Mouse (Mus musculus): ENCODE results near the gene Arf3. TPM values are rescaled to one million over a fixed set of nuclear protein-coding genes. Genes with fewer than 3 reads are reported as not detected.

Gene Arf3
- polyA plus RNA-seq, 1 experiment from 2014 or later: 65.1 TPM

DNA sequence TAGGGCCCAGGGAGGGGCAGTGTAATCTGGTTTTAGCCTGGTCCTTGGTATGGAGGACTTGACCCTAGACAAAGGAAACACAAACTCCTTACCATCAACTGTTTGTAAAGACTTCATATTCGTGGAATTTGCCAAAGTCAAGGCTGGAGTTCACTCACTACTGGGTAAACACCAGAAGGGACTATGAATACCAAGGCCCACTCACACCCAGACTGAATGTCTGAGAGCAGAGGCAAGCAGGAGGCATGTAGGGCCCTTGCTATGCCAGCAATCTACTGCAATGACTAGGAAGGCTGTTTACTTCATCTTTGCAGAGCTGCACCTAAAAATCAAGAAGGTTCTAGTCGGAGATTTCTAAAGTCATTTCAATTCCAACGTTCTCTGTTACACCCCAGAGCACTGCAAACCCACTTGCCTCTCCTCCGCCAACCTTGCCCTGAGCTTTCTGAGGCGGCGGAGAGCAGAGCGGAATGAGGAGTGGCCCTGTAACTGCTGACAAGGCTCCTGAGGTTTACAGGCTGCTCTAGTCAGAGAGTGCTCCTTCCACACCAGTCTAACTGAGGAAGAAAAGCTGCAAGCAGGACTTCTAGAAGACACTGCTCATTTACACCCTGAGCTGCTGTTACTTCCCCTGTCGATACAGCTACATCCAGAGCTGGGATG, 20.1 kb downstream of the Arf3 start:
- Histone ChIP-seq H3K9ac (no peak overlapping the region), H3K27me3 (no peaks in the 10 kb centered on the region), H3K4me2 (replicated peaks) (no peak overlapping the region), H3K4me3 (no peak overlapping the region), H3K27ac (no peak overlapping the region), H3K4me1 (no peaks in the 10 kb centered on the region), H3K9me3 (replicated peaks) (no peaks in the 10 kb centered on the region), H3K36me3 (peaks cover 45% of the 10 kb centered on the region)
- ATAC-seq (ENCODE audit: low FRiP score): no peak
- 85% methylated on average over 8 of the region's 8 CpGs for WGBS

DNA sequence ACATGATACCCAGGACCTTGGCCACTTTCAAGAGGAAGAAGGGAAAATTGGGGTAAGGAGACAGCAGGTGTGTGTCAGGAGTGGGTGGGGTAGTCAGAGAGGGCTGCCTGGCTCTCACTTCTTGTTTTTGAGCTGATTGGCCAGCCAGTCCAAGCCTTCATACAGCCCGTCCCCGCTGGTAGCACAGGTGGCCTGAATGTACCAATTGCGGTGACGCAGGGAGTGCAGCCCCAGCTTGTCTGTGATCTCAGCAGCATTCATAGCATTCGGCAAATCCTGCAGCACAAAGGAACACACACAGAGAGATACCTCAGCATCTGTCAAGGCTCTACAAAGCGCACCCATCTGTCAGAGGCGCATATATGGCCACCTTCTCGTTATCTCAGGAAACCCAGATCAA, 22.8 kb downstream of the Arf3 start:
- WGBS: 89% methylated on average over 8 of the region's 8 CpGs
- no peaks in the 10 kb centered on the region for H3K4me1 ChIP-seq
- peaks cover 67% of the 10 kb centered on the region for H3K36me3 ChIP-seq
- H3K9me3 ChIP-seq (replicated peaks): no peaks in the 10 kb centered on the region
- H3K9ac ChIP-seq: no peak overlapping the region
- H3K4me2 ChIP-seq (replicated peaks): no peak overlapping the region
- no peak overlapping the region for H3K4me3 ChIP-seq
- no peak for ATAC-seq (ENCODE audit: low FRiP score)
- no peaks in the 10 kb centered on the region for H3K27me3 ChIP-seq
- H3K27ac ChIP-seq: no peak overlapping the region

DNA sequence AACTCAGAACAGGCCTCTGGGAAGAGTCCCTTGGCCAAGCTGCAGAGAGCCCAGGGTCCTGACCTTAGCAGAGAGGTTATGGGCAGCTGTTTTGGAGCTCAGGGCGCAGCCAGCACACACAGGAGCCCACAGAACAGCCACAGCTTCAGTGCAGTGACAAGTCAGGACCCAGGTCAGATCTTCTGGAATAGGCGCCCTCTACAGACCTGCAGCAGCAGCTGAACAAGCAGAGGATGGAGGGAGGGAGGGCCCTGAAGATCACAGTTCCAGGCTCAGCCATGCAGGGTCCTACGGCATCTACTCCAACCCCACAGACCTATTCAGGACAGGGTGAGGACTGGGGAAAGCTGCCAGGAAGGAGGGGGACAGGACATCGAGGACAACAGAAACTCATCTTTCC, 24.2 kb downstream of the Arf3 start:
- Histone ChIP-seq H3K4me3 (no peak overlapping the region), H3K9ac (no peak overlapping the region), H3K4me2 (replicated peaks) (no peak overlapping the region), H3K4me1 (no peaks in the 10 kb centered on the region), H3K27me3 (no peaks in the 10 kb centered on the region), H3K27ac (no peak overlapping the region), H3K36me3 (peaks cover 62% of the 10 kb centered on the region), H3K9me3 (replicated peaks) (no peaks in the 10 kb centered on the region)
- no peak for ATAC-seq (ENCODE audit: low FRiP score)
- 72% methylated on average over 4 of the region's 4 CpGs for WGBS

DNA sequence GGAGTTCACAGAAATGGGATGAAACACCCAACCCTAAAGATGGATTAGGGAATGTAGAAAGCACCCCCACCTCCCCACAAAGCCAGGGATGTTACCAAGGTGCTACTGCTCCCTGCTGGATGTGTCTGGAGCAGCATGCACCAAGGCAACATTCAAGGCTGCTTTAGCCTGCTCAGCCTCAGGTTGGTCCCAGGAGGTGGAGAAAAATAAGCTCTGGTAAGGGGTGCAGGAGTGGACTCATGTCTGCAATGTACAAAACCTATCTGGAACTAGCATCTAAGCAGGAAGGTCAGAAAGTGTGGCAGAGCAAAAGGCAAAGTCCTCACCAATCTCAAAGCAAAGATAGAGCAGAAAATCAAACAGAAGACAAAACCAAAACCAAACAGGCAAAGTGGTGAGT, 25.1 kb downstream of the Arf3 start:
- Histone ChIP-seq H3K4me3 (no peak overlapping the region), H3K4me1 (no peaks in the 10 kb centered on the region), H3K9ac (no peak overlapping the region), H3K27ac (no peak overlapping the region), H3K27me3 (no peaks in the 10 kb centered on the region), H3K4me2 (replicated peaks) (no peak overlapping the region), H3K36me3 (peaks cover 61% of the 10 kb centered on the region), H3K9me3 (replicated peaks) (no peaks in the 10 kb centered on the region)
- ATAC-seq (ENCODE audit: low FRiP score): no peak

DNA sequence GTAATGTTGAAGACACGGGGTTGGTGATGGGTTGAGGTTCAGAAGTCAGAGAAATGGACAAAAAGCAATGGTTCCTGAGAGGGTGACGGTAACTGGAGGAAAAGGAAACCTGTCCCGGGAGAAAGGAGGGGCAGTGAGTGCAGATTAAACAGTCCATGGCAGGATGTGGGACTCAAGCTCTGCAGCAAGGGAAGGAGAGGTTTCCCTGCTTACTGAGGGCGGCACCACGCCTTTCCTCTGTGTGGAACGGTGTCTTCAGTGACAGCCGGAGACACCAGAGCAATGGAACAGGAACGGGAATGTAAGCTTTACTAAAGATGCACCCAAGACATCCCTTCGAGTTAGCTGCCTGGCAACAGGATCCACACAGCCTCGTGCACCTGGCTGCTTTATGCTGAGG, 26.5 kb downstream of the Arf3 start:
- no peak overlapping the region for H3K4me3 ChIP-seq
- WGBS: 90% methylated on average over 10 of the region's 10 CpGs
- no peak overlapping the region for H3K9ac ChIP-seq
- H3K27me3 ChIP-seq: no peaks in the 10 kb centered on the region
- H3K27ac ChIP-seq: no peak overlapping the region
- H3K4me2 ChIP-seq (replicated peaks): no peak overlapping the region
- no peak for ATAC-seq (ENCODE audit: low FRiP score)
- H3K36me3 ChIP-seq: peaks cover 54% of the 10 kb centered on the region
- H3K4me1 ChIP-seq: no peaks in the 10 kb centered on the region
- no peaks in the 10 kb centered on the region for H3K9me3 ChIP-seq (replicated peaks)

DNA sequence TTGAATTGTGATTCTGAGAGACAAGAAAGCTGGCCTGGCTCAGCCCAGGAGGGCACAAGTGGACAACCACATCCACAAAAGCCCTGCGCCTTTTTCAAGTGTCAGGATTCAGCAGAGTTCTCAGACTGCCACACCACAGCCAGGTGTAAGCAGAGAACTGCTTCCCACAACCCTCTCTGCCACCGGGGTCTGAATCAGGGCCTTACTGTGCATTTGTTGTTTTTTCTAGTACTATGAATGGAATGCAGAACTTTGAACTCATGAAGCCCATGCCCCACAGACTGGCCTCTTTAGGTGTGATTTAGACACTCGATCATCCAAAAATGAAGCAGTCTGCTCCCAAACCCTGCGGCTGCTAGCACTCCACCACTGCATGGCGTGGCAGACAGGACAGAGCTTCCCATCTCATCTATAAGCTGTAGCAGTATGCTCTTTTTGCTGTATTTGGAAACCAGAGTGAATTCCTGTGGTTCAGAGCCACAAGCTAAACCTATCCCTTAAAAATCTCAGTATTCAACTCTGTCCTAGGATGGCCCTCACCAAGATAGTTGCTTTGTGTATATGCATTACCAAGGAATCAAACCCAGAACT, 28.9 kb downstream of the Arf3 start:
- ATAC-seq (ENCODE audit: low FRiP score): no peak
- Histone ChIP-seq H3K4me2 (replicated peaks) (no peak overlapping the region), H3K9ac (no peak overlapping the region), H3K27ac (no peak overlapping the region), H3K4me3 (no peak overlapping the region), H3K27me3 (peaks cover 5% of the 10 kb centered on the region), H3K9me3 (replicated peaks) (no peaks in the 10 kb centered on the region), H3K36me3 (peaks cover 30% of the 10 kb centered on the region), H3K4me1 (no peaks in the 10 kb centered on the region)
- WGBS: 80% methylated on average over 5 of the region's 5 CpGs

DNA sequence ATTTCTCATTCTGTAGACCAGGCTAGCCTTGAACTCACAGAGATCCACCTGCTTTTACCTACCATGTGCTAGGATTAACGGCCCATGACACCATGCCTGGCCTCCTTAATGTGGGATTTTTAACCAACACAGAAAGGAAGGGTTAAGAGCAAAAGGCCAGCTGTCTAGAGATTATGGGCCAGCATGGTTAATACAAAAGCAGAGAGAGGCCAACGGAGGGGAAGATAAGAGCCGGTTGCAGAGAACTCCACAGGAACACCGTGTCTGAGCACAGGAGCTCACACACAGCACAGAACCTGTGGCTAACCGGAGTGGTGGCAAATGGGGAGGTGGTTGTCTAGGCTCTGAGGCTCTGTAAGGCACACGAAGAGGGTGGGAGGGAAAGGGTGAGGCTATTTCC, 29.6 kb downstream of the Arf3 start:
- Histone ChIP-seq H3K4me2 (replicated peaks) (no peak overlapping the region), H3K4me1 (peaks cover 3% of the 10 kb centered on the region), H3K9ac (no peak overlapping the region), H3K27me3 (peaks cover 8% of the 10 kb centered on the region), H3K4me3 (no peak overlapping the region), H3K9me3 (replicated peaks) (no peaks in the 10 kb centered on the region), H3K36me3 (peaks cover 23% of the 10 kb centered on the region), H3K27ac (no peak overlapping the region)
- 77% methylated on average over 6 of the region's 6 CpGs for WGBS
- ATAC-seq (ENCODE audit: low FRiP score): no peak

DNA sequence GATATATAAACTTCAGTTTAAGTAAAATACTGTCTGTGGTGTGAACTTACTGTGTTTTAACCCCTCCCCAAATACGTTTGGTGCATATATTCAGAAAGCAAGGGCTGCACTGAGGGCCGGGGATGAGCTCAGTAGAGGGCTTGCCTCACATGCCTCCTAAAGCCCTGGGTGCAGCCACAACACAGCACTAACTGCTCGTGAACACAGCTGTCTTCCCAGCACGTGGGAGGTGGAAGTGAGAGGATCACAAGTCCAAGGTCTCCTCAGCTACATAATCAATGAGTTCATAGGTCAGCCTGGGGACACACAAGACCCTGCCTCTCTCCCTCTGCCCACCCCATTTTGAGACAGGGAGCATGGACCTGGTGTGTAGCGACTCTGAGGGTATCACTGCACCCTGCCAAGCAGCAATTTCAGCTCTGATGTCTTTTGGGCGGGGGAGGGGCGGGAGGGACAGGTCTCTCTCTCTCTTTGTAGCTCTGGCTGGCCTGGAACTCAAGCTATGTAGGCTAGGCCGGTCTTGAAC, 30.9 kb downstream of the Arf3 start:
- Histone ChIP-seq H3K9me3 (replicated peaks) (no peaks in the 10 kb centered on the region), H3K36me3 (peaks cover 16% of the 10 kb centered on the region), H3K4me1 (peaks cover 16% of the 10 kb centered on the region), H3K4me3 (no peak overlapping the region), H3K27ac (no peak overlapping the region), H3K4me2 (replicated peaks) (no peak overlapping the region), H3K27me3 (peaks cover 13% of the 10 kb centered on the region), H3K9ac (no peak overlapping the region)
- ATAC-seq (ENCODE audit: low FRiP score): no peak
- WGBS: 66% methylated on average over 8 of the region's 8 CpGs

DNA sequence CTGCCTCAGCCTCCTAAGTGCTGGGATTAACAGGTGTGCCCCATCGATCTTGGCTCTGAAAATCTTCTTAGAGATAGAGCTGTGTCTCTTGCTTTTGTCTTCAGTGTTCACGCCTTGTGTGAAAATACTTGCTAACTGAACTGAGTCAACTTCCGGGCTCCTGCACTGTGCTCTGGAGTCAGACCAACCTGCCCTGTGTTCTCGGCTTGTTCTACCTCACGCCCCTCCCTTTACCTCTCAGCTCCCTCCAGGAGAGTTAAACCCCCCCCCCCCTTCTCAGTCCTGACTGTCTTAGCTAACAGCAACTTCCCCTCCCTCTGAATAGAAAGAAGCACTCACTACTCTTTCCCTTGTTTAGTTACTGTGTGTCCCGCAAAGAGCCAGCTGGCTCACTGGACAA, 32.2 kb downstream of the Arf3 start:
- no peak overlapping the region for H3K4me2 ChIP-seq (replicated peaks)
- H3K4me1 ChIP-seq: peaks cover 23% of the 10 kb centered on the region
- no peak overlapping the region for H3K9ac ChIP-seq
- H3K27ac ChIP-seq: no peak overlapping the region
- no peaks in the 10 kb centered on the region for H3K9me3 ChIP-seq (replicated peaks)
- ATAC-seq (ENCODE audit: low FRiP score): no peak
- H3K36me3 ChIP-seq: peaks cover 3% of the 10 kb centered on the region
- no peak overlapping the region for H3K4me3 ChIP-seq
- 86% methylated on average over 6 of the region's 6 CpGs for WGBS
- peaks cover 21% of the 10 kb centered on the region for H3K27me3 ChIP-seq

DNA sequence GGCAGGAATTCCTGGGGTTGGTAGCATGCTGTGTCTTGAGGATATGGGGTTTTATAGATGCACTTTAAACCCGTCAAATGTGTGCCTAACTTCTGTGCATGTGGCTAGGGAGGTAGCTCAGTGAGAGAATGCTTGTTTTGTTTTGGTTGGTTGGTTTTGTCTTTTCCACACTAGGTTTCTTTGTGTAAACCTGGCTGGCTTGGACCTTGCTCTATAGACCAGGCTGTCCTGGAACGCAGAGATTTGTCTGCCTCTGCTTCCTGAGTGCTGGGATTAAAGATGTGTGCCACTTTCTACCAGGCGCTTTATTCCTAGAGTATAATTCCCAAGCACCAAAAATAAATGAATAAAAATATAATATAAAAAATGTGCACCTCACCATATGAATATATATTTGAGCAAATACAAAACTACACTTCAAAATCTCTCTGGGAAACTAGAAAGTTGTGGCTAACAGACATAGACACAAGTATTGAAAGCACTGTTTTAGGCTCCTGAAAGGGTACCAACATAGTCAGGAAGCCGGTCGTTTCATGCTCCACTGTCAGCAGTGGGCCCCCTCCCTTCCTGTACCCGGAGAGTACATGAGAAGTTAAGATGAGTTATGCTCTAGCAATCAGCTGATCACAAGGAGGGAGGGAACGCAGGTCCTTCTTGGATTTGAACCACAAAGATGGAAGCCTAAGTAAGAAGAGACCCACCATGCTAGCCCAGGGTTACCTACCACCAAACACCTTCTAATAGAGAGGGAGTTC, 33.0 kb downstream of the Arf3 start:
- Histone ChIP-seq H3K4me1 (peaks cover 23% of the 10 kb centered on the region), H3K27ac (no peak overlapping the region), H3K27me3 (peaks cover 26% of the 10 kb centered on the region), H3K36me3 (no peaks in the 10 kb centered on the region), H3K4me2 (replicated peaks) (no peak overlapping the region), H3K4me3 (no peak overlapping the region), H3K9me3 (replicated peaks) (no peaks in the 10 kb centered on the region), H3K9ac (no peak overlapping the region)
- ATAC-seq (ENCODE audit: low FRiP score): no peak
- 71% methylated on average over 7 of the region's 7 CpGs for WGBS

DNA sequence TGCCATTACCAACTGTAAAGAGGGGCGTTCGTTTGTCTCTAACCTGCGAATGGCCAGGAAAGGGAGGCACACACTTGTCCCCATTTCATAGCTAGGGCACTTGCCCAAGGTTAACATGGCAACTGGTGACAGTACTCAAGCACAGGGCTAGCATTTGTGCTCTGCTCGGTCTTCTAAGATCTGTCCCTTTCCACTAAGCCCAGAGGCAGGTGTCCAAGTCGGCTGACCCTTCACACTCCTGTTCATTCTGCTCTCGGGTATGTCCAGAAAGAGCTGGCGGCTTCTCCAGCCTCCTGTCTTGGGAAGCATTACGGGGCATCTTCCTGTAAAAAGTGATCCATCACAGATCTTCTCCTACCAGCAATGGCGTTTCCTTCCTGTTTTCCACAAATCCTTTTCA, 34.6 kb downstream of the Arf3 start:
- Histone ChIP-seq H3K36me3 (no peaks in the 10 kb centered on the region), H3K9me3 (replicated peaks) (no peaks in the 10 kb centered on the region), H3K27ac (no peak overlapping the region), H3K27me3 (peaks cover 32% of the 10 kb centered on the region), H3K4me1 (peaks cover 27% of the 10 kb centered on the region), H3K9ac (no peak overlapping the region; the same call in 1 of the 2 replicates), H3K4me3 (no peak overlapping the region), H3K4me2 (replicated peaks) (peak overlapping the region; percentile 86)
- ATAC-seq (ENCODE audit: low FRiP score): no peak
- 42% methylated on average over 9 of the region's 9 CpGs for WGBS

DNA sequence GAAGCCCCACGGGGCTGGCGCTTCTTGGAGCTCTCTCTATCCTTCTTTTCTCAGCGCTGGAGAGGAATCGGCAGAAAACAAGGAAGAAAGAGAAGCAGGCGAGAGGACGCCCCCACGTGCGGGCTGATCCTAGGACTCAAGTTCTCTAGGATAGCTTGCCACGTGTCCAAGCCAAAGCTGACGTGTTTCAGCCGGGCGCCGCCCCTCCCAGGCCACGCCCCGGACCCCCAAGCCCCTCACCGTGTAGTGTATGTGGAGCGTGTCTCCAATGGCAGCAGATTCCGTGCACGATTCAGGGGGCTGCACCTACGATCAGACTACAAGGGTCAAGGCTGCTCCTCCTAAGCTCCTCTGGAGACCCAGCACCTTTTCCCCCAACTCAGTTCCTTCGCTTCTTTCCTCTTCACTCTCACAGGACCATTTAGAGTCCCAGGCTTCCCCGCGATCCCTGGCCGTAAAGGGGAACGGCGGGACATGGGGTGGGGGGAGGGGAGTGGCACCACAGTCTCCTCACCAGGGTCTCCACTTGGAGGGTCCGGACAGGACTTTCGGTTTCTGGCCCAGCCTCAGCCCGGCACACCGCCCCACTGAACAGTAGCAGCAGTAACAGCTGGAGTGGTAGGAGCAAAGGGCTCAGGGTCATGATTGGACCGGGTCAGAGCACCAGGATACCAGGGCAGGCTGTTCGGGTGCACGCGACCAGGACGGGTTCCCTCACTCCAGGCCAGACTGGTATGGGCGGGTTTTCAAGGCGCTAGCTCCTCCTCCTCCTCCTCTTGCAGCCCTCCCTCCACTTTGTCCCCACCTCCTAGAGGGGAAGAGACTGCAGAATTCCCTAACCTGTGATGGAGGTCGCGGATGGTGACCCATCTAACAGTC, 35.3 kb downstream of the Arf3 start, which contains the start of gene Fkbp11:
TSS of gene Fkbp11 (minus strand) at position 756 of the 879 bp plus-strand sequence.
- under 1% methylated on average over 39 of the region's 39 CpGs for WGBS
- Histone ChIP-seq H3K27me3 (peaks cover 36% of the 10 kb centered on the region), H3K9ac (peak within 1 kb of the TSS; percentile 48), H3K4me3 (peak within 1 kb of the TSS; percentile 44), H3K4me2 (replicated peaks) (peak within 1 kb of the TSS; percentile 86), H3K36me3 (no peaks in the 10 kb centered on the region), H3K4me1 (peaks cover 27% of the 10 kb centered on the region), H3K27ac (no peak within 1 kb of the TSS), H3K9me3 (replicated peaks) (no peaks in the 10 kb centered on the region)
- peak; percentile 82 for ATAC-seq (ENCODE audit: low FRiP score)
